Mouse (Mus musculus): ENCODE results near the gene Denr.

DNA sequence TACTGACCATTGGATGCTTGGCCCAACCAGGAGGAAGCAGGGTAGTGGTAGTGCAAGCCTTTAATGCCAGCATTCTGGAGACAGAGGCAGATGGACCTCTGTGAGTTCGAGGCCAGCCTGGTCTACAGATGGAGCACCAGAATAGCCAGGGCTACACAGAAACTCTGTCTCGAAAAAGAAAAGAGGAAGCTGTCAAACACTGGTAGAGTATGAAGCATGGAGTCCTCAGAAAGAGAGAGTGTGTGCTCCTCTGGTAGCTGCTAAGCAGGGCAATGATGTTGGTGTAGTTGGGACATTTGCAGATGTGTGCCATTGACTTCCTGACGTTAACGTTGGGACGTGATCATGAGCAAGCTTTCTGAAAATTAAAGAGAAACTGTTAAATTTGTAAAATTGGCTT is 31.5 kb downstream of the Denr start:
- TF ChIP-seq MAFK (IDR thresholded peaks at IDR 0.05; ENCODE audit: insufficient read depth, low read depth, low read length): no peak
- TF ChIP-seq ZC3H11A (IDR thresholded peaks at IDR 0.05; ENCODE audit: borderline replicate concordance, low read depth, low read length): no peak
- no peak for TF ChIP-seq CHD2 (IDR thresholded peaks at IDR 0.05; ENCODE audit: low read depth, low read length)
- TF ChIP-seq ZNF384 (IDR thresholded peaks at IDR 0.05; ENCODE audit: low read depth, low read length): no peak

Measured in ES-E14 (cell line).